Mouse (Mus musculus) small intestine, adult 2 months (tissue): Measurements from ENCODE around the gene Dlx2. TPM values are rescaled to one million over a fixed set of nuclear protein-coding genes. Genes with fewer than 3 reads are reported as not detected.
A peak's percentile ranks its signal among the peaks of the same experiment; 100 is the strongest.

ENCODE experiments used
- H3K27ac ChIP-seq: fragments of 200-500 bp; 2 replicates; pipeline ENCODE4 v1.5.1; 2012; ENCODE audit warnings: low read depth, low read length, control low read depth, inconsistent platforms; ENCODE audit not compliant: insufficient read depth
- H3K27me3 ChIP-seq: fragments of 200-500 bp; 2 replicates; pipeline ENCODE4 v1.6.1; 2012; ENCODE audit warnings: mild to moderate bottlenecking, moderate library complexity, low read length, inconsistent platforms; ENCODE audit not compliant: control insufficient read depth, insufficient read depth
- H3K36me3 ChIP-seq: fragments of 200-500 bp; 2 replicates; pipeline ENCODE4 v1.6.1; 2012; ENCODE audit warnings: mild to moderate bottlenecking, low read length, control low read depth, inconsistent platforms; ENCODE audit not compliant: control insufficient read depth, insufficient read depth
- H3K4me1 ChIP-seq: fragments of 200-500 bp; 2 replicates; pipeline ENCODE4 v1.6.1; 2012; ENCODE audit warnings: low read length, inconsistent platforms, mixed read lengths; ENCODE audit not compliant: control insufficient read depth, insufficient read depth, insufficient read length
- H3K4me3 ChIP-seq: fragments of 200-500 bp; 2 replicates; pipeline ENCODE4 v1.5.1; 2012; ENCODE audit warnings: low read depth, mild to moderate bottlenecking, control low read depth, inconsistent platforms, low read length, moderate library complexity
- CTCF ChIP-seq: fragments of 200-500 bp; IDR thresholded peaks from 2 replicates; pipeline ENCODE4 v1.5.1; 2012; ENCODE audit warnings: low read depth, mild to moderate bottlenecking, control low read depth, inconsistent platforms, low read length, moderate library complexity, mixed read lengths; ENCODE audit not compliant: insufficient replicate concordance, insufficient read length; ENCODE audit errors: extremely low read depth
- POLR2A ChIP-seq: fragments of 200-500 bp; IDR thresholded peaks from 2 replicates; pipeline ENCODE4 v1.6.1; 2012; ENCODE audit warnings: low read depth, mild to moderate bottlenecking, control low read depth, inconsistent platforms, low read length, moderate library complexity
- WGBS: fragments of 180-500 bp; shearing (Covaris S2); methylation state at CpG from one replicate; pipeline ENCODE4 v1.1.7; 2018; 5-methylcytosine and 5-hydroxymethylcytosine counted together
- polyA plus RNA-seq: library from polyadenylated mRNA; depleted of rRNA; stranded (reverse); fragments of >200 nt; gene quantifications from 2 replicates; pipeline ENCODE4 v1.2.3, GENCODE M21; 2012

Gene Dlx2
- polyA plus RNA-seq, 1 experiment: 0.33 TPM

DNA sequence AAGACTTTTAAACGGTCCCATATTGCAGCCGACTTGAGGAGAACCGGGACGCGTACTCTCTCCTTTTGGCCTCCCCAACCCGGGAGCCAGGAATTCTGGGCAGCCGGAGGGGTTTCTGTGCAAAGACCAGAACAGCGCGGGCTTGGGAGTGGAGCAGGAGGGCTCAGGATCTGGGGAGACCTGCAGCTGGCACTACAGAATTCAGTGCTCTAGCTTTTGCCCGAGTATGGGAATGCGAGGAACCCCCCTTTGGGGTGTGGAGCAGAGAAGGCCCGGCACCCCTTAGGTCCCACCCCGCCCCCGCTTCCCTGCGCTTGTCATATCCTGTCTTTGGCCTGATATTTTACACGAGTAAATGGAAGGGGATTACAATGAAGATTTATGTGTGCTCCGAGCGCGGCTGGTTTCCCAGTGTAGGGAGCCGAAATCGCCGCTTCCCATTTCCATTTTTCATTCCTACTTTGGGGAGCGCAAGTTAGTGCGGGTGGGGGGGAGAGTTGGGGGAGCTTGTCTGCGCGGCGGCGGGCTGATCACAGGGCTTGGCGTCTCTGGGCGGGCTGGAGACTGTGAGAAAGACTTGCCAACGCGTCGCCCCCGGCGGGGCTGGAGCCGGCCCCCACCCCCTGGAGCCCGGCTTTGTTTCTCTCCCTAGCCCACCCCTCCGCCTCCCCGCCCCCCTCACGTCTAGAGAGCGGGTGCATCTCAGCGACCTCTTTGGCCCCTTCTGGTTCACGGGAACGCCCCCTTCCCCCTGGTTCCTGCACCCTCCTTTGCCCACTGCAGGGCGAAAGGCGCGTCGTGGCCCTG, 5.7 kb downstream of the Dlx2 start:
- H3K4me1 ChIP-seq: peaks cover 15% of the 10 kb centered on the region
- H3K27ac ChIP-seq: no peak overlapping the region
- no peak overlapping the region for H3K4me3 ChIP-seq
- no peak for TF ChIP-seq POLR2A
- TF ChIP-seq CTCF: no peak
- WGBS: 4% methylated on average over 48 of the region's 48 CpGs
- H3K27me3 ChIP-seq: peaks cover 94% of the 10 kb centered on the region
- H3K36me3 ChIP-seq: no peaks in the 10 kb centered on the region

DNA sequence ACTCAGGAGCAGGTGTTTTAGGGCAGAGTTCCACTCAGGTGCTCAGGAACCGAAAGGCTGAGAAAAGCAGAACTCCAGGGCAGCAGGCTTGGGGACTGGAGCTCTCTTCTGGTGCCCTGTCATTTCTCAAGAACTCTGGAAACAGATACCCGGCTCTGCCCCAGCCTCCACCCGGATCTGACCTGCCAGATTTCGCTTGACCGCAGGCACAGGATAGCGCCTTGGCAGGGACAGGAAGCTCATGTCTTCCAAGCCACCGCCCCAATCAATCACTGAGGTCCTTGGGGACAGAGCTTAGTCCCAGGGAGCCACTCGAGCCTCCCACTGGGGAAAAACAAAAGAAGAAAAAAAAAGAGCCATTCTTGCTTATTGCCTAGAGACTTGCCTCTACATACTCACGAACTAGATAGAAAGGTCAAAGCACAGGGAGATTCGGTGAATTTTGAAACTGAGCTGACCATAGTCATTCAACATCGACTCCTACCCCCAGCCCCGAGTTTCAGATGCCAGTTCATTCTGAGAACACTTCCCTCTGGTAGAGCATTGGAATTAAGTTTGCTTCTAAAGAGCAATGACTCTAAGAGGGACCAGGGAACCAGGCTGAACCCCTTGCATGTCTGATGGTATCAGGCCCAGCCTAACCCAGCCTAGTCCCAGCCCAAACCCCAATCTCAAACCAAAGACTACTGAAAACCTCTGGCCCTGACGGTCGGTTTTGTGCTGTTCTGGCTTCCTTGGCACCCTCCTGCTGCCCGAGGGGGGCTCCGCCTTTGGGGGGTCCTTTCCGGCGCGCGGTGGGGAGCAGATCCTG, 12.1 kb downstream of the Dlx2 start:
- WGBS: 3% methylated on average over 20 of the region's 20 CpGs
- Histone ChIP-seq H3K36me3 (no peaks in the 10 kb centered on the region), H3K27ac (no peak overlapping the region), H3K27me3 (peaks cover 91% of the 10 kb centered on the region), H3K4me3 (no peak overlapping the region), H3K4me1 (peaks cover 9% of the 10 kb centered on the region)
- no peak for TF ChIP-seq POLR2A
- TF ChIP-seq CTCF: no peak

DNA sequence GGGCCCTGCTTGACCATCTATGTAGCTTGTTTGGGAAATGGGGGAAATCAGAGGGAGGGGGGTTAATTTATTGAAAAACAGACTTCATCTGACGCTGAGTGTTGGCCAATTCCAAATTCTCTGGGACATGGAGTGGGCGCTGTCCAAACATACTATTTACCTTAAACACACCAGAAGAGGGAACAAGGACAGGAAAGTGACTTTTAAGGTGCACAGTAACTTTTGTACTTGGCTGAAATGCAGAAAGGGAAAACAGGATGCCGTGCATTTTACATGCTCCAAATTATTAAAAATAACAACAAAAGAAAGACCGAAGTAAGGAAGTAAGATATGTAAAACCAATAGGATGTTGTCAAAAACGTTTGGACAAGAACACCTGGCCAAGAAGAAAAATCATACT, 13.5 kb downstream of the Dlx2 start:
- no peak overlapping the region for H3K27ac ChIP-seq
- peaks cover 17% of the 10 kb centered on the region for H3K4me1 ChIP-seq
- H3K27me3 ChIP-seq: peaks cover 89% of the 10 kb centered on the region
- H3K36me3 ChIP-seq: no peaks in the 10 kb centered on the region
- no peak for TF ChIP-seq CTCF
- no peak for TF ChIP-seq POLR2A
- WGBS: 15% methylated on average over 5 of the region's 5 CpGs
- H3K4me3 ChIP-seq: no peak overlapping the region

DNA sequence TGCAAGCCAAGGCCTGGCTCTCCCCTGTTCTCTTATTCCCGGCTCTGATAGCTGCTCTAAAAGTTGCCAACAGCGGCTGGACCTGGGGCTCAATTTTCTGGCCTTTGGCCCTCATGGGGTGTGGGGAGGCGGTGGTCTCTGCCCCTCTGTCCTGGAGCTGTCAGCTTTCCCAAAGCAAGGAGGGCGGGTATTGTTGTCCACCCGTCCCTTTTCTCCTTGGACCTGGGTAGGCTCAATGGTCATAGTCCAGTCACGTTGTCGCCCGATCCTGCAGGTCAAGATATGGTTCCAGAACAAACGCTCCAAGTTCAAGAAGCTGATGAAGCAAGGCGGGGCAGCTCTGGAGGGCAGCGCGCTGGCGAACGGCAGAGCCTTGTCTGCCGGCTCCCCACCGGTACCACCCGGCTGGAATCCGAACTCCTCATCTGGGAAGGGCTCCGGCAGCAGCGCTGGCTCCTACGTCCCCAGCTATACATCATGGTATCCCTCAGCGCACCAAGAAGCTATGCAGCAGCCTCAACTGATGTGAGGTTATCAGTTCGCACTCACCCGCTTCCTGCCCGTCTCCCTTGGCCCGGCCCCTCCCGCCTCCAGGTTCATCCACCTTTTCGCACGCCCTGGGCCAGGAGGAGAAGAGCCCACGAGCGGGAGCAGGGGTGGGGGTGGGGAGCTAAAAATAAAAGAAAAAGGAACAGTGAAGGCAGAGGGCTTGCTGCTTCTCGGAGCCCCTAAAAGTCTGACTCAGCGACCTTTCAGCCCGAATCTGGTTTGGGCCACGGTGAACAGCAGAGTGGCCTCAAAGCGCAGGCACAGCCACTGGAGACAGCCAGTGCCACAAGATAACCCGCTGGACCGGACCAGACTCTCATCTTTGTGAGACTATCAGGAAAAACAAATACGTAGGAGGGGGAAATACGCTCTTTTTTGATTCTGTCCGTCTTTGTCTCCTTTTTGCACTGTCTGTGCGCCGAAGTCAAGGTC, 14.3 kb downstream of the Dlx2 start:
- 3% methylated on average over 43 of the region's 43 CpGs for WGBS
- H3K27me3 ChIP-seq: peaks cover 86% of the 10 kb centered on the region
- no peak overlapping the region for H3K27ac ChIP-seq
- H3K4me3 ChIP-seq: peak overlapping the region; percentile 29
- TF ChIP-seq POLR2A: no peak
- TF ChIP-seq CTCF: no peak
- H3K36me3 ChIP-seq: no peaks in the 10 kb centered on the region
- H3K4me1 ChIP-seq: peaks cover 17% of the 10 kb centered on the region

DNA sequence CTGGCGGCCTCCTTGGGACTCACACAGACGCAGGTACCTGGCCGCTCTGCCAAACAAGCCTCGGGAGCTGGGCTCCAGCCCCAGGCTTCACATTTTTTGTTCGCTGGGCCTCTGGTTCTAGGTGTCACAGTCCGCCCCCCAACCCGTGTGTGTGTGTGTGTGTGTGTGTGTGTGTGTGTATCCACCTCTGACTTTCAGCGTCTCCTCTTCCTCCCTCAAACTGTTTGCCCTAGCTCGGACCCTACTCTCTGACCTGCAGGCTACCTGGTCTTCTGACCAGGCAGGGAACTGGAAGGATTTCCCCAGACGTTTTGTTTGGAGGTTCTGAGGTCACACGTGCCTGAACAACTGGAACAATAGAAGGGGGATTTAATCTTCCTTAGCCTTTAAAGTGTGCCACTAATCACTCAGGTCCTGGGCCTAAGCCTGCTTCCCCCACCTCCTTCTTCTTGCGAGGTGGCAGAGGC, 15.4 kb downstream of the Dlx2 start:
- peaks cover 17% of the 10 kb centered on the region for H3K4me1 ChIP-seq
- no peak overlapping the region for H3K27ac ChIP-seq
- TF ChIP-seq CTCF: no peak
- TF ChIP-seq POLR2A: no peak
- H3K27me3 ChIP-seq: peaks cover 85% of the 10 kb centered on the region
- 7% methylated on average over 12 of the region's 12 CpGs for WGBS
- H3K36me3 ChIP-seq: no peaks in the 10 kb centered on the region
- H3K4me3 ChIP-seq: no peak overlapping the region

DNA sequence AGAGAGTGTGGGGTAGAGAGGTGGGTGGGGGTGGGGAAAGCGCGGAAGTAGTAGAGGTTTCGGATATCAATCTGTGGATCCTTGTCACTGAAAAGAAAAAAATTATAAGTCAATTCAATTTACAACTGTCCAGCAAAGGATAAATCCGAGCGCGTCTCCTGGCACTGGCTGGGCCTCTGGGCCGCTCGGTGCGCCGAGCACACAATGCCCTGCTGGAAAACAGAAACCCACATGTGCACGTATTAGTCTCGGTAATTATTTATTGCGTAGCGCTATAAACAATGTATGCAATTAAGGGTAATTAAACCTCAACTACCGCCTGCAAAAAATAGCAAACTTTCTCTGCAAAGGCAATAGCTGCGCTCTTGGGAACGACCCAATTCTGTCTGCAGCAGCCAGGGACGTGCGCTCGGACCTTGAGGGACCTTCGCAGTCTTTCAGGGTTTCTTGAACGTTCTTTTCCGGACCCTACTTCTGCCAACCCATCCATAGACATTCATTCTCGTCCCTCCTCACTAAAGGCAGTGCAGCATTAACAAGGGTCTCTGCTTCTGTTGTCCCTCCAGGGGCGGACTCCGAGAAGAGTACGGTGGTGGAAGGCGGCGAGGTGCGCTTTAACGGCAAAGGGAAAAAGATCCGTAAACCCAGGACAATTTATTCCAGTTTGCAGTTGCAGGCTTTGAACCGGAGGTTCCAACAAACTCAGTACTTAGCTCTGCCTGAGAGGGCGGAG, 16.0 kb downstream of the Dlx2 start:
- no peak overlapping the region for H3K27ac ChIP-seq

More for the DNA sequence above, 16.0 kb downstream of the Dlx2 start:
- no peak overlapping the region for H3K4me3 ChIP-seq
- TF ChIP-seq POLR2A: no peak
- TF ChIP-seq CTCF: no peak
- peaks cover 87% of the 10 kb centered on the region for H3K27me3 ChIP-seq
- WGBS: 5% methylated on average over 34 of the region's 34 CpGs
- no peaks in the 10 kb centered on the region for H3K36me3 ChIP-seq
- peaks cover 17% of the 10 kb centered on the region for H3K4me1 ChIP-seq
